Mouse (Mus musculus): ENCODE measurements around the gene Nipal4. TPM values are rescaled to one million over a fixed set of nuclear protein-coding genes. Genes with fewer than 3 reads are reported as not detected.

The Nipal4 gene
- polyA plus RNA-seq, 1 experiment from 2014 or later: 0.79 TPM

DNA sequence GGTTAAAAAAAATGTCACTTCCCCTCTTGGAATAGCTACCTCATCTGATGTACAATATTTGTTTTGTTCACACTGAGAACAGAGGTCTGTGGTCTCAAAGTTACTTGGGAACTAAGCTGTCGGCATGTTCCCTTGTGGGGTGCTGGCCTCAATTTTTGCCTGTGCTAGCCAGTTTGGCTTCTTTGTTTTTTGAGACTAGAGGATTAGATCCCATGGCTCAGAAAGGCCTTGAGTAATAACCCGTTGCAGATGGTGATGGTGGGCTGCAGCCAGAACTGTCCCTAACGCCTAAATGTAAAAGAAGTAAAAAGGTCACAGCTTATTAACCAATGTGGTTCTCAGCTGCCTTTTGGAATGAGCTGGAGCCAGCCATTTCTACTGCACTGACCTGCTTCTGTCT is 53.1 kb downstream of the Nipal4 start:
- Histone ChIP-seq H3K4me1 (replicated peaks) (0 out of 2 replicates have a peak, but pooled peaks cover 9% of the 10 kb centered on the region), H3K36me3 (peaks cover 35% of the 10 kb centered on the region), H3K4me3 (replicated peaks) (no peak overlapping the region), H3K27ac (no peak overlapping the region), H3K27me3 (no peaks in the 10 kb centered on the region), H3K9me3 (no peaks in the 10 kb centered on the region), H3K9ac (replicated peaks) (no peak overlapping the region), H3K4me2 (no peak overlapping the region)
- WGBS: 74% methylated on average over 3 of the region's 3 CpGs
- no peak for ATAC-seq (ENCODE audit: insufficient number of reproducible peaks, insufficient read depth, low FRiP score, low TSS enrichment, low read depth)

GRCm38 (mm10) chr11:46110945-46111287 is 55.4 kb downstream of the Nipal4 start:
- no peaks in the 10 kb centered on the region for H3K27me3 ChIP-seq
- 84% methylated on average over 1 of the region's 1 CpGs for whole genome bisulfite sequencing
- no peak overlapping the region for H3K4me3 ChIP-seq (replicated peaks)
- peaks cover 19% of the 10 kb centered on the region for H3K36me3 ChIP-seq
- no peak overlapping the region for H3K4me2 ChIP-seq
- H3K27ac ChIP-seq: no peak overlapping the region
- 0 out of 2 replicates have a peak, but pooled peaks cover 9% of the 10 kb centered on the region for H3K4me1 ChIP-seq (replicated peaks)
- no peak for ATAC-seq (ENCODE audit: insufficient number of reproducible peaks, insufficient read depth, low FRiP score, low TSS enrichment, low read depth)
- H3K9ac ChIP-seq (replicated peaks): no peak overlapping the region
- no peaks in the 10 kb centered on the region for H3K9me3 ChIP-seq

GRCm38 (mm10) chr11:46110156-46110944 is 56.0 kb downstream of the Nipal4 start:
- Histone ChIP-seq H3K9me3 (no peaks in the 10 kb centered on the region), H3K9ac (replicated peaks) (no peak overlapping the region), H3K27me3 (no peaks in the 10 kb centered on the region), H3K4me3 (replicated peaks) (no peak overlapping the region), H3K4me2 (no peak overlapping the region), H3K36me3 (peaks cover 16% of the 10 kb centered on the region), H3K27ac (no peak overlapping the region), H3K4me1 (replicated peaks) (0 out of 2 replicates have a peak, but pooled peaks cover 5% of the 10 kb centered on the region)
- WGBS: 88% methylated on average over 8 of the region's 8 CpGs
- ATAC-seq (ENCODE audit: insufficient number of reproducible peaks, insufficient read depth, low FRiP score, low TSS enrichment, low read depth): no peak

GRCm38 (mm10) chr11:46109206-46109605 is 57.1 kb downstream of the Nipal4 start:
- Histone ChIP-seq H3K4me3 (replicated peaks) (no peak overlapping the region), H3K9ac (replicated peaks) (no peak overlapping the region), H3K36me3 (peaks cover 8% of the 10 kb centered on the region), H3K27ac (no peak overlapping the region), H3K4me1 (replicated peaks) (no peaks in the 10 kb centered on the region), H3K4me2 (no peak overlapping the region), H3K9me3 (no peaks in the 10 kb centered on the region), H3K27me3 (no peaks in the 10 kb centered on the region)
- WGBS: 89% methylated on average over 5 of the region's 5 CpGs
- no peak for ATAC-seq (ENCODE audit: insufficient number of reproducible peaks, insufficient read depth, low FRiP score, low TSS enrichment, low read depth)

DNA sequence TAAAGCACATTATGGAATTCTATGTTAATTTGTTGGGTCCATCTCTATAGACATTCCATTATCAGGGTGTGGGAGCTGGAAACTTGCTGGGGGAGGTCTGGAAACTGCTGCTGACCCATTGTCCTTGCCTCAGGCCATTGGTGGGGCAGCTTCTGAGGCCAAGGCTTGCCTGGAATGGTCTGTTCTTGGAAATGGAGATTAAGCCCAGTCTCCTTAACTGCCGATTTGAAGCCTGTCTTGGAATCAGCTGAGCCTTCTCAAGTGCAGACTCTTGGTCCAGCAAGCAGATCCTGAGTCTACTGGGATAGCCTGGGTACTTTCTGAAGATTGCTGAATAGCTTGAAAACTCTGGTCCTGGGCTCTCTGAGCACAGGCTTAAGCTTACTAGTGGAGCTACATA is 59.3 kb downstream of the Nipal4 start:
- no peak for ATAC-seq (ENCODE audit: insufficient number of reproducible peaks, insufficient read depth, low FRiP score, low TSS enrichment, low read depth)
- Histone ChIP-seq H3K9me3 (no peaks in the 10 kb centered on the region), H3K36me3 (no peaks in the 10 kb centered on the region; the same call in 1 of the 2 replicates), H3K27me3 (no peaks in the 10 kb centered on the region), H3K4me2 (no peak overlapping the region), H3K27ac (no peak overlapping the region), H3K4me3 (replicated peaks) (no peak overlapping the region), H3K4me1 (replicated peaks) (peaks cover 7% of the 10 kb centered on the region), H3K9ac (replicated peaks) (no peak overlapping the region)
- 94% methylated on average over 1 of the region's 1 CpGs for WGBS

DNA sequence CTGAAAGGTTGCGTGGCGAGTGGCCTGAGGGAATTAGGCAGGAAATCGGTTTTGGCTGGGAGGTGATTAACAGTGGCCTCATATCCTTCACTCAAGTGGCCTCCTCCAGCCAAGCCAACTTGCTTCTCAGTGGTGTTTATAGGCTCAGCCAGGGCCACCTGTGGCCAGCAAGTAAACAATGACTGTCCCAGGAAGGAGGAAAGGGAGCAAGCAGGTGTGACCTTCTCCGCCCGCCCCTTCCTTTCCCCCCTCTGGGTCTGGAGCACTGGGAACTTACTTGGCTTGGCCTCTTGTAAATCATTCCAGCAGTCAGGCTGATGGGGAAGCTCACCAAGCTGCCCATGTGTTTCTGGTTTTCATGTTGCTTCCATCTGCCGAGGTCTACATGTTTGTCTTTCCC is 64.2 kb downstream of the Nipal4 start:
- peak; percentile 37; the same call in 1 of the 2 replicates for ATAC-seq (ENCODE audit: insufficient number of reproducible peaks, insufficient read depth, low FRiP score, low TSS enrichment, low read depth)
- Histone ChIP-seq H3K9ac (replicated peaks) (no peak overlapping the region), H3K27me3 (no peaks in the 10 kb centered on the region), H3K4me2 (no peak overlapping the region), H3K36me3 (peaks cover 31% of the 10 kb centered on the region), H3K4me1 (replicated peaks) (peaks cover 12% of the 10 kb centered on the region), H3K27ac (peak overlapping the region; percentile 68; the same call in 1 of the 2 replicates), H3K4me3 (replicated peaks) (no peak overlapping the region), H3K9me3 (no peaks in the 10 kb centered on the region)
- whole genome bisulfite sequencing: 35% methylated on average over 6 of the region's 6 CpGs

Small RNA genes lying within 50 kb of the gene (microRNA-seq; reads per million reads assigned to microRNA genes)
- gene Mir7239: not detected
- not detected for gene Mir8100

Other genes with a start within 250 kb of the Nipal4 start
- gene Lsm11, start 221.6 kb downstream of the Nipal4 start, polyA plus RNA-seq (2016; fragmentation: Nextera tagmentation; extraction: Ambion mirVana): 9.7 and 10.0 TPM in 2 replicates
- 14.5 and 14.8 TPM in 2 replicates for gene Thg1l, start 211.0 kb downstream of the Nipal4 start, polyA plus RNA-seq (2016; fragmentation: Nextera tagmentation; extraction: Ambion mirVana)
- 0.31 and 0.41 TPM in 2 replicates for gene Sox30, start 186.2 kb downstream of the Nipal4 start, polyA plus RNA-seq (2016; fragmentation: Nextera tagmentation; extraction: Ambion mirVana)
- gene Gm12166, start 114.2 kb downstream of the Nipal4 start, polyA plus RNA-seq (2016; fragmentation: Nextera tagmentation; extraction: Ambion mirVana): 2.9 and 3.4 TPM in 2 replicates
- 15.6 TPM in 2 replicates for gene Adam19, start 110.5 kb downstream of the Nipal4 start, polyA plus RNA-seq (2016; fragmentation: Nextera tagmentation; extraction: Ambion mirVana)
- 0.20 and 0.26 TPM in 2 replicates for gene Fndc9, start 69.0 kb upstream of the Nipal4 start, polyA plus RNA-seq (2016; fragmentation: Nextera tagmentation; extraction: Ambion mirVana)
- 18.3 and 19.9 TPM in 2 replicates for gene Cyfip2, start 146.4 kb upstream of the Nipal4 start, polyA plus RNA-seq (2016; fragmentation: Nextera tagmentation; extraction: Ambion mirVana)
- gene Itk, start 223.0 kb upstream of the Nipal4 start, polyA plus RNA-seq (2016; fragmentation: Nextera tagmentation; extraction: Ambion mirVana): not detected in 2 replicates
- gene Fam71b, start 230.1 kb upstream of the Nipal4 start, polyA plus RNA-seq (2016; fragmentation: Nextera tagmentation; extraction: Ambion mirVana): not detected in 2 replicates